Comparison of ENCODE assay signal across 8 mouse cellular contexts in genomic region chr12:111671431-111671902, GRCm38 (mm10). TPM values are rescaled to one million over a fixed set of nuclear protein-coding genes. Genes with fewer than 3 reads are reported as not detected.
DNase-seq lines count a peak whose midpoint lies in the region; ATAC-seq and TF ChIP-seq lines count a peak whose summit lies in the region.

No protein-coding gene starts in this region.

- TF ChIP-seq CTCF in ES-Bruce4 (IDR thresholded peaks at IDR 0.05; ENCODE audit: low read depth, low read length), result no peak

- H3K9ac ChIP-seq in ES-Bruce4 (ENCODE audit: low read depth, poor library complexity, severe bottlenecking), result peak overlapping the region; percentile 64
- peak overlapping the region; percentile 47 for H3K9ac ChIP-seq in embryonic facial prominence, embryonic 15.5 days

- ATAC-seq in embryonic facial prominence, embryonic 15.5 days (ENCODE audit: insufficient number of reproducible peaks, low FRiP score, low TSS enrichment, low read depth), result no peak

- peak overlapping the region; percentile 68 for H3K4me3 ChIP-seq in ES-Bruce4 (ENCODE audit: low read depth, low read length)
- peak overlapping the region; percentile 61 for H3K4me3 ChIP-seq in embryonic facial prominence, embryonic 15.5 days (replicated peaks)
- peak overlapping the region; percentile 90 for H3K4me3 ChIP-seq in hindbrain, embryonic 10.5 days

- H3K36me3 ChIP-seq in ES-Bruce4 (ENCODE audit: control insufficient read depth, insufficient read depth, low read length, poor library complexity, severe bottlenecking), result no peaks in the 10 kb centered on the region
- H3K36me3 ChIP-seq in embryonic facial prominence, embryonic 15.5 days, result no peaks in the 10 kb centered on the region
- H3K36me3 ChIP-seq in hindbrain, embryonic 10.5 days, result peaks cover 45% of the 10 kb centered on the region

- peak overlapping the region; percentile 100 for H3K4me2 ChIP-seq in embryonic facial prominence, embryonic 15.5 days (replicated peaks)

- H3K27me3 ChIP-seq in ES-Bruce4 (ENCODE audit: control insufficient read depth, insufficient read depth, low read length, poor library complexity, severe bottlenecking), result no peaks in the 10 kb centered on the region
- peaks cover 49% of the 10 kb centered on the region for H3K27me3 ChIP-seq in embryonic facial prominence, embryonic 15.5 days
- peaks cover 68% of the 10 kb centered on the region for H3K27me3 ChIP-seq in hindbrain, embryonic 10.5 days (ENCODE audit: insufficient read depth, poor library complexity, severe bottlenecking)

- no peaks in the 10 kb centered on the region for H3K9me3 ChIP-seq in ES-Bruce4 (replicated peaks; ENCODE audit: control insufficient read depth, insufficient read depth, low read length, poor library complexity, severe bottlenecking)
- no peaks in the 10 kb centered on the region for H3K9me3 ChIP-seq in embryonic facial prominence, embryonic 15.5 days (replicated peaks)
- H3K9me3 ChIP-seq in hindbrain, embryonic 10.5 days, result no peaks in the 10 kb centered on the region

- peak; percentile 73 to 80 for DNase-seq in adrenal gland, postnatal 36 days
- peak; percentile 71 for DNase-seq in hindbrain, embryonic 10.5 days (ENCODE audit: low spot score)
- DNase-seq in layer of hippocampus, postnatal 25 days (ENCODE audit: extremely low spot score in 1 of 2, low spot score in 1 of 2), result peak; percentile 73 to 76
- DNase-seq in lung, postnatal 4 days, result peak; percentile 69 to 72
- peak; percentile 88 for DNase-seq in right cerebral cortex, postnatal 14 days
- no peak for DNase-seq in urinary bladder, adult 2 months (ENCODE audit: low spot score)

- H3K27ac ChIP-seq in ES-Bruce4 (ENCODE audit: insufficient read depth, low read length), result no peak overlapping the region
- H3K27ac ChIP-seq in embryonic facial prominence, embryonic 15.5 days (replicated peaks), result no peak overlapping the region
- H3K27ac ChIP-seq in hindbrain, embryonic 10.5 days, result peak overlapping the region; percentile 95

- no peak for TF ChIP-seq POLR2A in ES-Bruce4 (IDR thresholded peaks at IDR 0.05; ENCODE audit: insufficient read depth, low read length)

- peaks cover 2% of the 10 kb centered on the region for H3K4me1 ChIP-seq in ES-Bruce4 (ENCODE audit: control insufficient read depth, insufficient read depth, low read length)
- peaks cover 49% of the 10 kb centered on the region for H3K4me1 ChIP-seq in embryonic facial prominence, embryonic 15.5 days
- H3K4me1 ChIP-seq in hindbrain, embryonic 10.5 days (replicated peaks), result peaks cover 62% of the 10 kb centered on the region

- under 1% methylated on average over 34 of the region's 34 CpGs for WGBS in embryonic facial prominence, embryonic 15.5 days
- under 1% methylated on average over 34 of the region's 34 CpGs for whole genome bisulfite sequencing in hindbrain, embryonic 10.5 days

- no peak for TF ChIP-seq EP300 in ES-Bruce4 (IDR thresholded peaks at IDR 0.05; ENCODE audit: insufficient read depth, low read depth, low read length)

RNA-seq across cellular contexts. Expression of gene Ckb, which starts 0.7 kb away (rescaled TPM):
- polyA plus RNA-seq in ES-Bruce4 (2011; ENCODE audit: insufficient read depth, insufficient read length, low read depth, missing spikeins), result 140 and 147 TPM in 2 replicates
- 10 to 100 TPM; 34.2 to 53.4 TPM for total RNA-seq in adrenal gland, postnatal 36 days (2021)
- 247 and 255 TPM in 2 replicates for polyA plus RNA-seq in embryonic facial prominence, embryonic 15.5 days (2015; fragmentation: Nextera tagmentation; extraction: Ambion mirVana)
- polyA plus RNA-seq in hindbrain, embryonic 10.5 days (2016; fragmentation: Nextera tagmentation; extraction: Ambion mirVana), result 2,059 and 2,773 TPM in 2 replicates
- 1,000 to 10,000 TPM; 1,260 to 1,351 TPM for total RNA-seq in layer of hippocampus, postnatal 25 days (2021)
- 2,258 and 2,468 TPM in 2 replicates for polyA plus RNA-seq in urinary bladder, adult 2 months (2012; rRNA removed)

RNA-seq across cellular contexts. Expression of gene Trmt61a, which starts 6.4 kb away (rescaled TPM):
- 13.0 and 14.8 TPM in 2 replicates for polyA plus RNA-seq in ES-Bruce4 (2011; ENCODE audit: insufficient read depth, insufficient read length, low read depth, missing spikeins)
- total RNA-seq in adrenal gland, postnatal 36 days (2021), result 10 to 100 TPM; 15.7 to 18.6 TPM
- 13.3 and 15.4 TPM in 2 replicates for polyA plus RNA-seq in embryonic facial prominence, embryonic 15.5 days (2015; fragmentation: Nextera tagmentation; extraction: Ambion mirVana)
- polyA plus RNA-seq in hindbrain, embryonic 10.5 days (2016; fragmentation: Nextera tagmentation; extraction: Ambion mirVana), result 15.1 and 16.2 TPM in 2 replicates
- total RNA-seq in layer of hippocampus, postnatal 25 days (2021), result 10 to 100 TPM; 17.1 to 19.7 TPM
- polyA plus RNA-seq in urinary bladder, adult 2 months (2012; rRNA removed), result 17.1 and 25.1 TPM in 2 replicates

RNA-seq across cellular contexts. Expression of gene Bag5, which starts 41.6 kb away (rescaled TPM):
- polyA plus RNA-seq in ES-Bruce4 (2011; ENCODE audit: insufficient read depth, insufficient read length, low read depth, missing spikeins), result 13.4 and 14.6 TPM in 2 replicates
- total RNA-seq in adrenal gland, postnatal 36 days (2021), result 10 to 100 TPM; 37.2 to 39.8 TPM
- polyA plus RNA-seq in embryonic facial prominence, embryonic 15.5 days (2015; fragmentation: Nextera tagmentation; extraction: Ambion mirVana), result 65.5 and 66.6 TPM in 2 replicates
- 53.5 and 53.6 TPM in 2 replicates for polyA plus RNA-seq in hindbrain, embryonic 10.5 days (2016; fragmentation: Nextera tagmentation; extraction: Ambion mirVana)
- total RNA-seq in layer of hippocampus, postnatal 25 days (2021), result 10 to 100 TPM; 46.7 to 54.1 TPM
- 30.4 and 32.8 TPM in 2 replicates for polyA plus RNA-seq in urinary bladder, adult 2 months (2012; rRNA removed)

RNA-seq across cellular contexts. Expression of gene Apopt1, which starts 41.6 kb away (rescaled TPM):
- polyA plus RNA-seq in ES-Bruce4 (2011; ENCODE audit: insufficient read depth, insufficient read length, low read depth, missing spikeins), result 49.1 and 49.4 TPM in 2 replicates
- 10 to 100 TPM; 58.8 to 76.2 TPM for total RNA-seq in adrenal gland, postnatal 36 days (2021)
- polyA plus RNA-seq in embryonic facial prominence, embryonic 15.5 days (2015; fragmentation: Nextera tagmentation; extraction: Ambion mirVana), result 52.6 and 55.7 TPM in 2 replicates
- polyA plus RNA-seq in hindbrain, embryonic 10.5 days (2016; fragmentation: Nextera tagmentation; extraction: Ambion mirVana), result 55.3 and 59.2 TPM in 2 replicates
- total RNA-seq in layer of hippocampus, postnatal 25 days (2021), result 10 to 100 TPM; 36.2 to 38.9 TPM
- polyA plus RNA-seq in urinary bladder, adult 2 months (2012; rRNA removed), result 47.1 and 50.6 TPM in 2 replicates
